Mouse (Mus musculus) neural tube, embryonic 15.5 days (tissue): ENCODE measurements around the gene Bola2. TPM values are rescaled to one million over a fixed set of nuclear protein-coding genes. Genes with fewer than 3 reads are reported as not detected.
"Not testable (repeated sequence)": the region's sequence is repeated elsewhere in the genome, so short reads cannot be mapped to it uniquely, and the experiment has no call there.

Experiments
- ATAC-seq: fragments of 200-750 bp; cut with Nextera tagmentation; 2 replicates; pipeline ENCODE4 v1.8.0; 2017; ENCODE audit warnings: mild to moderate bottlenecking, moderate TSS enrichment, moderate library complexity; ENCODE audit not compliant: low FRiP score
- H3K27ac ChIP-seq: fragments of 300-500 bp; sonication (generic); replicated peaks from 2 replicates; pipeline ENCODE4 v1.5.1; 2015; ENCODE audit warnings: mild to moderate bottlenecking, inconsistent platforms
- H3K27me3 ChIP-seq: fragments of 300-500 bp; sonication (generic); replicated peaks from 2 replicates; pipeline ENCODE4 v1.6.1; 2015; ENCODE audit warnings: inconsistent platforms
- H3K36me3 ChIP-seq: fragments of 300-500 bp; sonication (generic); 2 replicates; pipeline ENCODE4 v1.6.1; 2015; ENCODE audit warnings: inconsistent platforms
- H3K4me1 ChIP-seq: fragments of 300-500 bp; sonication (generic); 2 replicates; pipeline ENCODE4 v1.6.1; 2015; ENCODE audit warnings: inconsistent platforms
- H3K4me2 ChIP-seq: fragments of 300-500 bp; sonication (generic); 2 replicates; pipeline ENCODE4 v1.6.1; 2015; ENCODE audit warnings: inconsistent platforms, mild to moderate bottlenecking, moderate library complexity
- H3K4me3 ChIP-seq: fragments of 300-500 bp; sonication (generic); replicated peaks from 2 replicates; pipeline ENCODE4 v1.5.1; 2015; ENCODE audit warnings: mild to moderate bottlenecking, inconsistent platforms
- H3K9ac ChIP-seq: fragments of 300-500 bp; sonication (generic); replicated peaks from 2 replicates; pipeline ENCODE4 v1.6.1; 2015; ENCODE audit warnings: mild to moderate bottlenecking, inconsistent platforms
- H3K9me3 ChIP-seq: fragments of 300-500 bp; sonication (generic); replicated peaks from 2 replicates; pipeline ENCODE4 v1.6.1; 2016; ENCODE audit warnings: inconsistent platforms
- WGBS: fragments of 180-500 bp; shearing (Covaris S2); methylation state at CpG from one replicate; pipeline ENCODE4 v1.1.7; 2015; ENCODE audit warnings: mixed read lengths; 5-methylcytosine and 5-hydroxymethylcytosine counted together
- polyA plus RNA-seq: library from polyadenylated mRNA; unstranded; fragments of >200 nt; fragmentation: Nextera tagmentation; extraction: Ambion mirVana; gene quantifications from 2 replicates; pipeline ENCODE4 v1.2.1, GENCODE M21; 2015

Gene Bola2
- polyA plus RNA-seq, 1 experiment from 2014 or later, result 154 TPM

DNA sequence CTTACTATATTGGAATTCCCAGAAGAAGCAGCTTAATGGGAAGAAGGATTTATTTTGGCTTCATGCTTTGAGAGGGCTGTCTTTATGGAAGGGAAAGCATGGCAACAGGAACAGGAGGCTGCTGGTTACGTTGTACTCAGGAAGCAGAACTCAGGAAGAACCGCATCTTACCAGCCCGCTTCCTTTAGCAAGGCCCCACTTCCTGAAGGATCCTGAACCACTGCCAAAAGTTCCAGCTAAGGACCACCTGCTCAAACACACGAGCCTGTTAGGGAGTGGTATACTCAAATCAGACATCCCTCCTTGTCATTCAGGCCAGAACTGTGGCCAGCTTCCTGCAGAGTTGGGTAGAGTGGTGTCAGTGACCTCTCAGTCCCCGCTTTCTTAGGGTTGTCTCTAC lies 26.7 kb upstream of the Bola2 start:
- peaks cover 54% of the 10 kb centered on the region for H3K36me3 ChIP-seq

DNA sequence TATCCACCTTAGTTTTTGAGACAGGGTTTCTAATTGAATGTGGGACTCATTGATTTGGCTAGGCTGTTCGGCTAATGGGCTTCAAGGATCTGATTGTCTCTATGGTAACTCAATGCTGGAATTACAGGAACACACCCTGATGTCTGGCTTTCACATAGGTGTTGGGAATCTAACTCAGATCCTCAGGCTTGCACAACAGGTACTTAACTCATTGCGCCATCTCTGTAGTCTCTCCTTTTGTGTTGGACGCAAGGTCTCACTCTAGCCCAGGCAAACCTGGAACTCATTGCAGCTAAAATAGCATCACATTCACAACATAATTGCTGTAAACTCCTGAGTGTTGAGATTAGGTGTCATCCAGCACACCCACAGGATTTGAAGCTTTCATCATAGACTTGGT lies 25.0 kb upstream of the Bola2 start:
- ATAC-seq, result no peak
- no peaks in the 10 kb centered on the region for H3K27me3 ChIP-seq
- H3K36me3 ChIP-seq, result peaks cover 57% of the 10 kb centered on the region
- 86% methylated on average over 3 of the region's 3 CpGs for WGBS
- no peak overlapping the region for H3K27ac ChIP-seq
- no peak overlapping the region for H3K4me2 ChIP-seq
- H3K9me3 ChIP-seq, result no peaks in the 10 kb centered on the region
- H3K4me1 ChIP-seq, result no peaks in the 10 kb centered on the region
- H3K4me3 ChIP-seq, result no peak overlapping the region
- H3K9ac ChIP-seq, result no peak overlapping the region

More for the DNA sequence above, 26.7 kb upstream of the Bola2 start:
- ATAC-seq, result no peak
- Histone ChIP-seq H3K9ac (no peak overlapping the region), H3K4me3 (no peak overlapping the region), H3K4me2 (no peak overlapping the region), H3K27me3 (no peaks in the 10 kb centered on the region), H3K27ac (no peak overlapping the region), H3K9me3 (no peaks in the 10 kb centered on the region), H3K4me1 (no peaks in the 10 kb centered on the region)
- WGBS, result 79% methylated on average over 5 of the region's 5 CpGs

DNA sequence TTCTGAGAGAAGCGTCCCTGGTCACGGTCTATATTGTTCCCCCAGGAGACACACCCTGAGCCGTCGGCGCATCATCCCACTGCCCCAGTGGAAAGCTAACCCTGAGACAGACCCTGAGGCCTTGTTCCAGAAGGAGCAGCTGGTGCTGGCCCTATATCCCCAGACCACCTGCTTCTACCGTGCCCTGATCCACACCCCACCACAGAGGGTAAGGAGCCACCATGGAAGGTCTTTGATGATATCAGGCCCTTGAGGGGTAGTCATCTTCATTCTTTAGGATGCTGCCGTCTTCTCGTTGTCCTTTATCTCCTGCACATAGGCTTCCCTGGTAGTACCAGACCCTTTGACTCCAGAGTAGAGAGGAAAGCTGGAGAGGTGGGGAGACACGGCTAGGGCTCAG lies 23.1 kb upstream of the Bola2 start:
- Histone ChIP-seq H3K27me3 (no peaks in the 10 kb centered on the region), H3K9me3 (no peaks in the 10 kb centered on the region), H3K9ac (no peak overlapping the region), H3K36me3 (peaks cover 50% of the 10 kb centered on the region), H3K4me3 (no peak overlapping the region), H3K4me2 (no peak overlapping the region), H3K27ac (no peak overlapping the region), H3K4me1 (no peaks in the 10 kb centered on the region)
- WGBS, result 95% methylated on average over 9 of the region's 9 CpGs
- ATAC-seq, result no peak

DNA sequence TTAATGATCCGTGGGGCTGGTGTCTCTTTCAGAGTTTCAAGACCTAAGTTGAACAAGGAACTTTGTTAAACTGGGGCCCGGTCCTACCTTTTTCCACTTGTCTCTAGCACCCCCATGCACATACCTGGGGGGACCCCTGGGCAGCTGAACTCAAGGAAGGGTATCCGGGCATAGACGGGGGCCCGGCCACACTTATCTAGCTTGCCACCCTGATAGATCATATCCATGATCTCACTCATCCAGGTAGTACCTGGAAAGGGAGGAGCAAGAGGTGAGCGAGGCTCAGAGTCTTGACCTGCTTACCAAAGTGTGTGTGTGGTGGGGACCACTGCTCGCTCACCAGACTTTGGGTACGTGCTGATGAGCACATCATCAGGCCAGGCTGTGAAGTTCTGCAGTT lies 20.1 kb upstream of the Bola2 start:
- no peaks in the 10 kb centered on the region for H3K27me3 ChIP-seq
- no peak overlapping the region for H3K9ac ChIP-seq
- no peaks in the 10 kb centered on the region for H3K4me1 ChIP-seq
- no peak overlapping the region for H3K27ac ChIP-seq
- H3K9me3 ChIP-seq, result no peaks in the 10 kb centered on the region
- ATAC-seq, result no peak
- H3K4me3 ChIP-seq, result no peak overlapping the region
- no peak overlapping the region for H3K4me2 ChIP-seq
- 95% methylated on average over 8 of the region's 8 CpGs for WGBS
- peaks cover 43% of the 10 kb centered on the region for H3K36me3 ChIP-seq

DNA sequence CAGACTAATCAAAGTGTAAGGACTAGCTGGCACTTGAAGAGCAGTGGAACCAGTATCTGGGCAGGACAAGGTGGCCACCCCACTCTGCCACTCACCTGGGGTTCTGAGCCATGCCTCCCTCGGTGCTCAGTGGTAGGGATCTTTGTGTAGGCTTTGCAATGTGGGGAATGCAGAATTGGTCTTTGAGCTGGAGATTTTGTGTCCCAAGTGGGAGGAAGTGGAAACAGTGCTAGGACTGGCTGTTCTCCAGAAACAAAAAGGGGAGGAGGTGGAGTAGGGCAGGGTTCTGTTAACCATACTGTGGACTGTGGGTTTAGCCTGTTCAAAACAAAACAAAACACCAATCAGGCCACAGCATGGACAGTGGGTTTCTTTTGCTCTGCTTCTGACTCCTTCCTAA lies 19.0 kb upstream of the Bola2 start, which contains the start of gene Sult1a1:
Gene Sult1a1, minus strand, starts transcription at position 226 of the 400 bp plus-strand sequence.
- Histone ChIP-seq H3K9ac (no peak within 1 kb of the TSS), H3K27ac (0 out of 2 replicates have a peak within 1 kb of the TSS, but pooled peaks have one; percentile 23), H3K36me3 (peaks cover 36% of the 10 kb centered on the region)

DNA sequence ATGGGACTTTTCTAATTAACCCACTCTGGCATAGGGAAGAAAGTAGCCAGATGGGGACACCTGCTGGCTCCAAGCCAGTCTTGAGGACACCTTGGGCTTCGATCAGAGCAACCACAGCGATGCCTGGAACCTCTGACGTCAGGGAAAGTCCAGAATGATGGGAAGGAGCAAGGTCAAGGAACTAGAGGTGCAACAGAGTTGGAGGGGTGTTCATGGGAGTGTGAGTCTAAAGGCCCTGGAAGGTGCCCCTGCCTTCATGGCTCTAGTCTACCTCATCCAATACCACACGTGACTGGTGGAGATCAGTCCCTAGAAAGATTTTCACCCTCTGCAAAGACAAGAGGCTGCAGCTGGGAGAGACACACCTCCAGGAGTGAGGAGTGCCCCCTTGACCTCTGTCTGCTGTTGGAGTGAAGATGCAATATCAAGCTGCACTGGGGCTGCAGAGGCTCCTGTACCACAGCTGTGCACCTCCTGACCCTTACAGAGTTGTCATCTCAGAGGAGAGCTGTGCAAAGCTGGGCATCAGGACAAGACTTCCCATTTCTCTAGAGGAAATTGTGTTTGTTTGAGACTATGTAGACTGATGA lies 18.5 kb upstream of the Bola2 start:
- Histone ChIP-seq H3K27ac (no peak overlapping the region), H3K4me1 (no peaks in the 10 kb centered on the region), H3K27me3 (no peaks in the 10 kb centered on the region), H3K4me2 (no peak overlapping the region), H3K4me3 (no peak overlapping the region), H3K36me3 (peaks cover 32% of the 10 kb centered on the region), H3K9me3 (no peaks in the 10 kb centered on the region), H3K9ac (no peak overlapping the region)
- no peak for ATAC-seq
- WGBS, result 84% methylated on average over 4 of the region's 4 CpGs

More for the DNA sequence above, 19.0 kb upstream of the Bola2 start, which contains the start of gene Sult1a1:
- no peak for ATAC-seq
- H3K9me3 ChIP-seq, result no peaks in the 10 kb centered on the region
- H3K4me1 ChIP-seq, result no peaks in the 10 kb centered on the region
- no peaks in the 10 kb centered on the region for H3K27me3 ChIP-seq
- no peak within 1 kb of the TSS for H3K4me2 ChIP-seq
- 71% methylated on average over 1 of the region's 1 CpGs for WGBS
- no peak within 1 kb of the TSS for H3K4me3 ChIP-seq

DNA sequence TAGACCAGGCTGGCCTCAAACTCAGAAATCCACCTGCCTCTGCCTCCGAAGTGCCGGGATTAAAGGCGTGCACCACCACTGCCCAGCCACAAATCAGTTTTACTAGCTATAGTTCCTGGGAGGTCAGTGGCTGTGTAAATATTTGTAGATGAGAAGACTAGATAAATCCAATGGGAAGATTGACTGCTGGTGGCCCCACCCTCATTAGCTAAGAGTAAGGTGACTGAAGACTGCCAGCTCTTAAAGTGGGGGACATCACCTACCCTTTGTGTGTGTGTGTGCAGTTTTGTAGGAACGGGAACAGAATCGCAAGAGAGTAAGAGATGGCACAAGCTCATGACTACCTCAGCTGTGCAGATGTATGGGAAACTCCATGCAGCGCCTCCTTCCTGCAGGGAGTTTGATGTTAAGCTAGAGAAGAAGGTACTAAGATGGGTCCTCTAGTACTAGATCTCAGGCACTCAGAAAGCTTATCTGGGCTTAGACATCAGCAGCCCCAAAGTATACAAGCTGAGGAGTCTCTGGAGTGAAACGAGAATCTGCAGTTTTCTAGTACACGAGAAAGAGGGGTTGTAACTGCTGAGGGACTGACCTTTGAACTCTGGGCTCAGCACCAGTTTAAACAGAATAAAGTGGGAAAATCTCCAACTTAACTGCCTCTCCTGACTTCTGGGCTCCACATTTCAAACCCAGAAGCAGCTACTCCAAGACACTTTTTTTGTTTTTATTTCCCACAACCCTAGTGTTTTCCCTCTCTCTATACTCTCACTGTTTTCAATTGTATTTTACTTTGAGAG lies 16.5 kb upstream of the Bola2 start:
- H3K4me3 ChIP-seq, result no peak overlapping the region
- no peaks in the 10 kb centered on the region for H3K27me3 ChIP-seq
- no peak overlapping the region for H3K9ac ChIP-seq
- 82% methylated on average over 8 of the region's 8 CpGs for WGBS
- no peak overlapping the region for H3K27ac ChIP-seq
- no peak overlapping the region for H3K4me2 ChIP-seq
- no peak for ATAC-seq
- no peaks in the 10 kb centered on the region for H3K4me1 ChIP-seq
- H3K9me3 ChIP-seq, result no peaks in the 10 kb centered on the region
- peaks cover 19% of the 10 kb centered on the region for H3K36me3 ChIP-seq

DNA sequence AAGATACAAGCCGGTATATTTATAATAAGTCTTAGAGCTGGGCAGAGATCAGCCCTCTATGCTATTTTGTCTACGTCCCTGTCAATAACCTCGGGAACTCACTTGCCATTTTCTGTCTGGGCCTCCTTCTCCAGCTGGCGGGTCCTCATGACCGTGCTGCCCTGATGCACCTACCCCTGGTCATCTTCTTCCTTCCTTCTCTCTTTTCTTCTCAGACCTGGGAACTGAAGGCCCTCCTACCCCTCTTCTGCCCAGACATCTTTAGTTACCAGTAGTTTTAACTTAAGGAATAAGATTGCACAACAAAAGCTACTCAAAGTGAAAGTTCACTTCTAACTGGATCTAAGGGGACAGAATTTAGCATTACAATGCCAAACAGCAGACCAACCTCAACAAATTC lies 15.5 kb upstream of the Bola2 start:
- H3K9me3 ChIP-seq, result no peaks in the 10 kb centered on the region
- no peak for ATAC-seq
- peaks cover 15% of the 10 kb centered on the region; the same call in 1 of the 2 replicates for H3K36me3 ChIP-seq
- no peaks in the 10 kb centered on the region for H3K27me3 ChIP-seq
- H3K9ac ChIP-seq, result no peak overlapping the region
- H3K4me2 ChIP-seq, result no peak overlapping the region
- H3K4me1 ChIP-seq, result no peaks in the 10 kb centered on the region
- WGBS, result 93% methylated on average over 5 of the region's 5 CpGs
- no peak overlapping the region for H3K27ac ChIP-seq
- no peak overlapping the region for H3K4me3 ChIP-seq

DNA sequence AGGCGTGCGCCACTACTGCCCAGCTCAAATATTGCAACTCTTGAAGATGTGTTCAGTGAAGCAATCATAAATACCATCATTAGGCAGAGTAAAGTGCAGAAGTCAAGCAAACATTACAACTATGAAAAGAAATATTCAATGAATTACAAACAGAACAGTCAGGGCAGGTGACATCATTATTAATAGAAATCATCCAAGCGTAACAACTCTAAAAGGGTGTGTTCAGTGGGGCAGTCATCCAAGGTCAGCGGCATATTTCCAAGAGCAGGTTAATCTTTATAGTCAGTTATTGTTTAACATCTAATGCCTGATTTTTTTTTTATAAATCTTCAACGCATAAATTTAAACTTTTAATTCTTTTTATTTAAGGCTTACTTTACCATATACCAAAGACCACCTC lies 14.0 kb upstream of the Bola2 start:
- WGBS, result 97% methylated on average over 5 of the region's 5 CpGs
- ATAC-seq, result no peak

DNA sequence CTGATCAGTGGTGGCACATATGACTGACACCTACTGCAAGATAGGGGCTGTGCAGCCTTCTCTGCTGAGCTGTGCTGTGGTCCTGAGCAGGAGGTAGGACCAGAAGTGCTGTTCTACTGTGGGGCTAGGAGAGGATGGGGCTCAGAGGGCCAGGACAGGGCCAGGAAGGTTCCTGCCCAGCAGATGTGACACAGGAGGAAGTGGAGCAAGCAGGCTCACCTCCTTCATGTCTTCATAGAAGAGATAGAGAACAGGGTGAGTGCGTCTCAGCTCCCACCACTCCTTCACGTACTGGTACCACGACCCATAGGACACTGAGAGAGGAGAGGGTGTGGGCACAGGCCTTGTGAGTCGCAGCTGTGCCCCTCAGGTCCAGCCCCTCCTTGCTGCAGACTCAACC lies 7.0 kb upstream of the Bola2 start:
- H3K4me2 ChIP-seq, H3K27me3 ChIP-seq, H3K4me1 ChIP-seq, H3K4me3 ChIP-seq, H3K9me3 ChIP-seq, H3K27ac ChIP-seq, ATAC-seq, H3K9ac ChIP-seq: not testable (repeated sequence)
- H3K36me3 ChIP-seq, result peaks cover 19% of the 10 kb centered on the region
- 78% methylated on average over 4 of the region's 4 CpGs for WGBS

More for the DNA sequence above, 14.0 kb upstream of the Bola2 start:
- Histone ChIP-seq H3K27me3 (no peaks in the 10 kb centered on the region), H3K9ac (no peak overlapping the region), H3K4me2 (no peak overlapping the region), H3K4me1 (no peaks in the 10 kb centered on the region), H3K4me3 (no peak overlapping the region), H3K9me3 (no peaks in the 10 kb centered on the region), H3K27ac (no peak overlapping the region), H3K36me3 (peaks cover 6% of the 10 kb centered on the region; the same call in 1 of the 2 replicates)

DNA sequence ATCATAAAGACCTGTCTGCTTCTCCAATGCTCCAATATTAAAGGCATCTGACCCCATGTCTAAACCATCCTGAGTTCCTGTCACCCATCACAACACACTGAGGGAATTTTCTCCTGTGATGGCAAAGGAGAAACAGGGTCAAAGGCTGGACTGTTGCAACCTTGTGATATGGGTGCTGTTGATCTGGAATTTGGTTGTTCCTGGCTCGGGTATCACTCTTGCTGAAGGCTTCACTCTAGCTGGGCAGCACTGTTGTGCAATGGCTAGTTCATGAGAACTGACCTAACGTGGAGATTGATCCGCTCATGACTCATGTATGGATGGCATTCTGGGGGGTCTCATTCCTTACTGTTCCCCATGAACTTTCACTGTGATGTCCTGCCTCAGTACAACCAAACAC lies 6.2 kb upstream of the Bola2 start:
- 92% methylated on average over 3 of the region's 3 CpGs for WGBS
- no peak for ATAC-seq

DNA sequence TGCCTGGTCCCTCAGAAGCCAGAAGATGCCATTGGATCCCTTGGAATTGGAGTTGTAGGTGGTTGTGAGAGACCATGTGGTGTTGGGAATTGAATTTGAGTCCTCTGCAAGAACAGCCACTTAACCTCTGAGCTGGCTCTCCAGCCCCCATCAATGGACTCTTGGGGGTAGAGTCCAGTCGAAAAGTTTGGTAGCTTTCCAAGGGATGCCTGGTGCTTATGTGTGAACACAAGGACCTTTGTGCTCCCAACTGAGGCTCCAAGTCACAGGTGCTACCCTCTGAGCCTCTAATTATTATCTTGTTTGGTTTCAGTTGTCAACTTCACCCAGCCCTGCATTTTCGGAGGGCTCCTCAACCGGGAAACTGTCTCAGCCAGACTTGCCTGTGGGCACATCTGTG lies 4.5 kb upstream of the Bola2 start:
- H3K9me3 ChIP-seq, result no peaks in the 10 kb centered on the region
- H3K27me3 ChIP-seq, result no peaks in the 10 kb centered on the region
- H3K27ac ChIP-seq, result no peak overlapping the region
- H3K4me1 ChIP-seq, result peaks cover 22% of the 10 kb centered on the region
- 87% methylated on average over 3 of the region's 3 CpGs for WGBS
- H3K4me3 ChIP-seq, result no peak overlapping the region
- H3K4me2 ChIP-seq, result no peak overlapping the region
- ATAC-seq, result no peak
- H3K36me3 ChIP-seq, result peaks cover 19% of the 10 kb centered on the region
- no peak overlapping the region for H3K9ac ChIP-seq

More for the DNA sequence above, 6.2 kb upstream of the Bola2 start:
- no peak overlapping the region for H3K27ac ChIP-seq
- H3K4me1 ChIP-seq, result peaks cover 15% of the 10 kb centered on the region
- no peak overlapping the region for H3K4me3 ChIP-seq
- H3K4me2 ChIP-seq, result no peak overlapping the region
- H3K9me3 ChIP-seq, result no peaks in the 10 kb centered on the region
- no peaks in the 10 kb centered on the region for H3K27me3 ChIP-seq
- H3K36me3 ChIP-seq, result peaks cover 19% of the 10 kb centered on the region
- no peak overlapping the region for H3K9ac ChIP-seq
